Mouse (Mus musculus): ENCODE data around the gene Wfdc10. TPM values are rescaled to one million over a fixed set of nuclear protein-coding genes. Genes with fewer than 3 reads are reported as not detected.
A peak's percentile ranks its signal among the peaks of the same experiment; 100 is the strongest.

Wfdc10 gene
- polyA plus RNA-seq, 1 experiment: not detected

GRCm38 (mm10) chr2:164704235-164704634 is 48.4 kb downstream of the Wfdc10 start:
- Histone ChIP-seq H3K9me3 (replicated peaks; ENCODE audit: control insufficient read depth, insufficient read depth, low read length, poor library complexity, severe bottlenecking) (peaks cover 4% of the 10 kb centered on the region), H3K4me1 (ENCODE audit: control insufficient read depth, insufficient read depth, low read length) (no peaks in the 10 kb centered on the region), H3K9ac (ENCODE audit: low read depth, poor library complexity, severe bottlenecking) (no peak overlapping the region), H3K36me3 (ENCODE audit: control insufficient read depth, insufficient read depth, low read length, poor library complexity, severe bottlenecking) (no peaks in the 10 kb centered on the region), H3K27me3 (ENCODE audit: control insufficient read depth, insufficient read depth, low read length, poor library complexity, severe bottlenecking) (no peaks in the 10 kb centered on the region), H3K27ac (ENCODE audit: insufficient read depth, low read length) (no peak overlapping the region), H3K4me3 (ENCODE audit: low read depth, low read length) (no peak overlapping the region)
- TF ChIP-seq CTCF (IDR thresholded peaks at IDR 0.05; ENCODE audit: low read depth, low read length) (no peak), EP300 (IDR thresholded peaks at IDR 0.05; ENCODE audit: insufficient read depth, low read depth, low read length) (no peak), POLR2A (IDR thresholded peaks at IDR 0.05; ENCODE audit: insufficient read depth, low read length) (no peak)

DNA sequence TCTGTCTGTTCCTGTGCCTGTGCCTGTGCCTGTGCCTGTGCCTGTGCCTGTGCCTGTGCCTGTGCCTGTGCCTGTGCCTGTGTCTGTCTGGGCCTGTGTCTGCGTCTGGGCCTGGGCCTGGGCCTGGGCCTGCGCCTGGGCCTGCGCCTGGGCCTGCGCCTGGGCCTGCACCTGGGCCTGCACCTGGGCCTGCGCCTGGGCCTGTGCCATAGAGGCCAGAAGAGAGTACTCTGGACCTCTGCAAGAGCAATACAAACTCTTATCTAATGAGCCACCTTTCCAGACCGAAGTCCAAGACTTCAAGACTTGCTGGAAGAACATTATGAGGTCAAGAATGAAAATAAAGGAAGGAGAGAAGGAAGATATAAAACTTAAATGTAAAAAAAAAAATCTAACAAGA is 49.5 kb downstream of the Wfdc10 start:
- peaks cover 4% of the 10 kb centered on the region for H3K9me3 ChIP-seq (replicated peaks; ENCODE audit: control insufficient read depth, insufficient read depth, low read length, poor library complexity, severe bottlenecking)
- H3K4me3 ChIP-seq (ENCODE audit: low read depth, low read length): no peak overlapping the region
- no peaks in the 10 kb centered on the region for H3K36me3 ChIP-seq (ENCODE audit: control insufficient read depth, insufficient read depth, low read length, poor library complexity, severe bottlenecking)
- H3K27ac ChIP-seq (ENCODE audit: insufficient read depth, low read length): peak overlapping the region; percentile 70; the same call in 1 of the 2 replicates
- no peak for TF ChIP-seq POLR2A (IDR thresholded peaks at IDR 0.05; ENCODE audit: insufficient read depth, low read length)
- no peak for TF ChIP-seq CTCF (IDR thresholded peaks at IDR 0.05; ENCODE audit: low read depth, low read length)
- TF ChIP-seq EP300 (IDR thresholded peaks at IDR 0.05; ENCODE audit: insufficient read depth, low read depth, low read length): no peak
- no peaks in the 10 kb centered on the region for H3K4me1 ChIP-seq (ENCODE audit: control insufficient read depth, insufficient read depth, low read length)
- H3K27me3 ChIP-seq (ENCODE audit: control insufficient read depth, insufficient read depth, low read length, poor library complexity, severe bottlenecking): no peaks in the 10 kb centered on the region
- no peak overlapping the region for H3K9ac ChIP-seq (ENCODE audit: low read depth, poor library complexity, severe bottlenecking)

DNA sequence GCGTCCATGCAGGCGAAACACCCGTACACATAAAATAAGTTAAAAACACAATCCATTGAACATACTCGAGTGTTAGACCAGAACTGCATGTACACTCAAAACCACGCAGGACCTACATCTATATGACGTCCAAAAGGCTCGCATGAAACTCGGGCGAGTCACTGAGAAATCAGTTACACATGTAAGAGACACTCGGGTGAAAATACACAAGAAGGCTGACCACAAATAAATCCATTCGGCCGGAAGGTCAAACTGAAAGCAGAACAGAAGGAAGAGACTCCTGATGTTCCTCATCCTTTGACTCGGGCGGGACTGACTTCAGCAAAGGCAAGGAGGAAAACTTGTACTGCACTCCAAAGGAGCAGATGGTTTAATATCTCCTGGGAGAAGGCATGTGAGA is 50.1 kb downstream of the Wfdc10 start:
- no peak overlapping the region for H3K4me3 ChIP-seq (ENCODE audit: low read depth, low read length)
- TF ChIP-seq EP300 (IDR thresholded peaks at IDR 0.05; ENCODE audit: insufficient read depth, low read depth, low read length): no peak
- TF ChIP-seq POLR2A (IDR thresholded peaks at IDR 0.05; ENCODE audit: insufficient read depth, low read length): no peak
- TF ChIP-seq CTCF (IDR thresholded peaks at IDR 0.05; ENCODE audit: low read depth, low read length): no peak

More for the DNA sequence above, 50.1 kb downstream of the Wfdc10 start:
- Histone ChIP-seq H3K9ac (ENCODE audit: low read depth, poor library complexity, severe bottlenecking) (no peak overlapping the region), H3K36me3 (ENCODE audit: control insufficient read depth, insufficient read depth, low read length, poor library complexity, severe bottlenecking) (no peaks in the 10 kb centered on the region), H3K4me1 (ENCODE audit: control insufficient read depth, insufficient read depth, low read length) (no peaks in the 10 kb centered on the region), H3K9me3 (replicated peaks; ENCODE audit: control insufficient read depth, insufficient read depth, low read length, poor library complexity, severe bottlenecking) (peaks cover 4% of the 10 kb centered on the region), H3K27ac (ENCODE audit: insufficient read depth, low read length) (no peak overlapping the region), H3K27me3 (ENCODE audit: control insufficient read depth, insufficient read depth, low read length, poor library complexity, severe bottlenecking) (no peaks in the 10 kb centered on the region)

Other genes starting within 250 kb of the Wfdc10 start
- 212 and 213 TPM in 2 replicates for gene Sdc4, start 212.2 kb upstream of the Wfdc10 start, polyA plus RNA-seq (2011; ENCODE audit: insufficient read depth, insufficient read length, low read depth, missing spikeins)
- 13.3 and 19.8 TPM in 2 replicates for gene Sys1, start 199.1 kb upstream of the Wfdc10 start, polyA plus RNA-seq (2011; ENCODE audit: insufficient read depth, insufficient read length, low read depth, missing spikeins)
- gene Gm20458, start 195.1 kb upstream of the Wfdc10 start, polyA plus RNA-seq (2011; ENCODE audit: insufficient read depth, insufficient read length, low read depth, missing spikeins): 2.3 TPM in 1 of 2 replicates, not detected in the other
- not detected in 2 replicates for gene Trp53tg5, start 182.3 kb upstream of the Wfdc10 start, polyA plus RNA-seq (2011; ENCODE audit: insufficient read depth, insufficient read length, low read depth, missing spikeins)
- 6.4 and 7.1 TPM in 2 replicates for gene Dbndd2, start 169.9 kb upstream of the Wfdc10 start, polyA plus RNA-seq (2011; ENCODE audit: insufficient read depth, insufficient read length, low read depth, missing spikeins)
- 49.9 and 52.7 TPM in 2 replicates for gene Pigt, start 158.5 kb upstream of the Wfdc10 start, polyA plus RNA-seq (2011; ENCODE audit: insufficient read depth, insufficient read length, low read depth, missing spikeins)
- gene Wfdc2, start 93.6 kb upstream of the Wfdc10 start, polyA plus RNA-seq (2011; ENCODE audit: insufficient read depth, insufficient read length, low read depth, missing spikeins): 123 and 135 TPM in 2 replicates
- not detected in 2 replicates for gene Spint3, start 82.6 kb upstream of the Wfdc10 start, polyA plus RNA-seq (2011; ENCODE audit: insufficient read depth, insufficient read length, low read depth, missing spikeins)
- gene Wfdc6a, start 70.6 kb upstream of the Wfdc10 start, polyA plus RNA-seq (2011; ENCODE audit: insufficient read depth, insufficient read length, low read depth, missing spikeins): not detected in 2 replicates
- gene Eppin, start 62.5 kb upstream of the Wfdc10 start, polyA plus RNA-seq (2011; ENCODE audit: insufficient read depth, insufficient read length, low read depth, missing spikeins): not detected in 2 replicates
- not detected in 2 replicates for gene Wfdc6b, start 42.5 kb upstream of the Wfdc10 start, polyA plus RNA-seq (2011; ENCODE audit: insufficient read depth, insufficient read length, low read depth, missing spikeins)
- gene Wfdc8, start 42.4 kb upstream of the Wfdc10 start, polyA plus RNA-seq (2011; ENCODE audit: insufficient read depth, insufficient read length, low read depth, missing spikeins): not detected in 2 replicates
- not detected in 2 replicates for gene Wfdc16, start 17.2 kb upstream of the Wfdc10 start, polyA plus RNA-seq (2011; ENCODE audit: insufficient read depth, insufficient read length, low read depth, missing spikeins)
- not detected in 2 replicates for gene Wfdc9, start 537 bp downstream of the Wfdc10 start, polyA plus RNA-seq (2011; ENCODE audit: insufficient read depth, insufficient read length, low read depth, missing spikeins)
- gene Wfdc11, start 18.0 kb downstream of the Wfdc10 start, polyA plus RNA-seq (2011; ENCODE audit: insufficient read depth, insufficient read length, low read depth, missing spikeins): not detected in 2 replicates
- gene Wfdc13, start 29.1 kb downstream of the Wfdc10 start, polyA plus RNA-seq (2011; ENCODE audit: insufficient read depth, insufficient read length, low read depth, missing spikeins): 0.57 TPM in 1 of 2 replicates, not detected in the other
- gene Spint4, start 42.5 kb downstream of the Wfdc10 start, polyA plus RNA-seq (2011; ENCODE audit: insufficient read depth, insufficient read length, low read depth, missing spikeins): not detected in 2 replicates
- not detected in 2 replicates for gene Spint5, start 59.3 kb downstream of the Wfdc10 start, polyA plus RNA-seq (2011; ENCODE audit: insufficient read depth, insufficient read length, low read depth, missing spikeins)
- 0.60 and 1.7 TPM in 2 replicates for gene Wfdc3, start 89.9 kb downstream of the Wfdc10 start, polyA plus RNA-seq (2011; ENCODE audit: insufficient read depth, insufficient read length, low read depth, missing spikeins)
- gene Dnttip1, start 89.9 kb downstream of the Wfdc10 start, polyA plus RNA-seq (2011; ENCODE audit: insufficient read depth, insufficient read length, low read depth, missing spikeins): 26.7 and 30.4 TPM in 2 replicates
- gene Ube2c, start 113.9 kb downstream of the Wfdc10 start, polyA plus RNA-seq (2011; ENCODE audit: insufficient read depth, insufficient read length, low read depth, missing spikeins): 366 and 371 TPM in 2 replicates
- gene Tnnc2, start 123.9 kb downstream of the Wfdc10 start, polyA plus RNA-seq (2011; ENCODE audit: insufficient read depth, insufficient read length, low read depth, missing spikeins): 0.88 and 1.6 TPM in 2 replicates
- gene Snx21, start 129.8 kb downstream of the Wfdc10 start, polyA plus RNA-seq (2011; ENCODE audit: insufficient read depth, insufficient read length, low read depth, missing spikeins): 10.7 and 11.2 TPM in 2 replicates
- gene Acot8, start 148.8 kb downstream of the Wfdc10 start, polyA plus RNA-seq (2011; ENCODE audit: insufficient read depth, insufficient read length, low read depth, missing spikeins): 15.0 and 15.7 TPM in 2 replicates
- 10.7 and 12.1 TPM in 2 replicates for gene Zswim3, start 149.1 kb downstream of the Wfdc10 start, polyA plus RNA-seq (2011; ENCODE audit: insufficient read depth, insufficient read length, low read depth, missing spikeins)
- 39.5 and 50.0 TPM in 2 replicates for gene Zswim1, start 166.6 kb downstream of the Wfdc10 start, polyA plus RNA-seq (2011; ENCODE audit: insufficient read depth, insufficient read length, low read depth, missing spikeins)
- gene Spata25, start 172.5 kb downstream of the Wfdc10 start, polyA plus RNA-seq (2011; ENCODE audit: insufficient read depth, insufficient read length, low read depth, missing spikeins): not detected in 2 replicates
- 75.3 and 83.4 TPM in 2 replicates for gene Ctsa, start 176.8 kb downstream of the Wfdc10 start, polyA plus RNA-seq (2011; ENCODE audit: insufficient read depth, insufficient read length, low read depth, missing spikeins)
- gene Neurl2, start 177.4 kb downstream of the Wfdc10 start, polyA plus RNA-seq (2011; ENCODE audit: insufficient read depth, insufficient read length, low read depth, missing spikeins): 2.2 and 2.8 TPM in 2 replicates
- 52.4 and 55.9 TPM in 2 replicates for gene Pltp, start 201.7 kb downstream of the Wfdc10 start, polyA plus RNA-seq (2011; ENCODE audit: insufficient read depth, insufficient read length, low read depth, missing spikeins)
- gene Pcif1, start 223.3 kb downstream of the Wfdc10 start, polyA plus RNA-seq (2011; ENCODE audit: insufficient read depth, insufficient read length, low read depth, missing spikeins): 30.2 and 30.9 TPM in 2 replicates